Mouse (Mus musculus): ENCODE results near the gene Art4.
A peak's percentile ranks its signal among the peaks of the same experiment; 100 is the strongest.

- TF ChIP-seq MYC (IDR thresholded peaks at IDR 0.05; ENCODE audit: low read depth, low read length) = no peak
- TF ChIP-seq TBP (IDR thresholded peaks at IDR 0.05; ENCODE audit: low read depth, low read length) = no peak
- no peak for TF ChIP-seq CTCF (IDR thresholded peaks at IDR 0.05 in 2 of 3, conservative IDR thresholded peaks at IDR 0.05 in 1 of 3; ENCODE audit: control insufficient read depth in 1 of 3, insufficient read depth in 1 of 3, low read depth in 2 of 3, low read length in 3 of 3, poor library complexity in 1 of 3, severe bottlenecking in 1 of 3)
- no peak for TF ChIP-seq JUND (IDR thresholded peaks at IDR 0.05; ENCODE audit: low read depth, low read length)
- peak; percentile 42; the same call in 1 of the 2 replicates for TF ChIP-seq MAX (IDR thresholded peaks at IDR 0.05; ENCODE audit: low read length)
- no peak for TF ChIP-seq ETS1 (IDR thresholded peaks at IDR 0.05; ENCODE audit: low read depth, low read length)
- no peak for TF ChIP-seq GATA1 (IDR thresholded peaks at IDR 0.05; ENCODE audit: low read depth, low read length)
These were observed 9.1 kb downstream of the Art4 start for GRCm38 (mm10) chr6:136848399-136848798.
